Mouse (Mus musculus) C2C12 (cell line): Measurements from ENCODE around the gene Cfap46. TPM values are rescaled to one million over a fixed set of nuclear protein-coding genes. Genes with fewer than 3 reads are reported as not detected.

ENCODE experiments used
- H3K27me3 ChIP-seq: one replicate; pipeline ENCODE4 v1.6.1; 2011; ENCODE audit not compliant: control insufficient read depth, insufficient read depth, insufficient read length
- H3K36me3 ChIP-seq: one replicate; pipeline ENCODE4 v1.6.1; 2011; ENCODE audit not compliant: control insufficient read depth, insufficient read depth
- H3K4me3 ChIP-seq: one replicate; pipeline ENCODE4 v1.5.1; 2011; ENCODE audit warnings: mild to moderate bottlenecking, control low read depth; ENCODE audit not compliant: poor library complexity, insufficient read depth, severe bottlenecking
- H3K79me2 ChIP-seq: one replicate; pipeline ENCODE4 v1.6.1; 2011; ENCODE audit not compliant: control insufficient read depth, insufficient read depth
- H3K79me3 ChIP-seq: one replicate; pipeline ENCODE4 v1.6.1; 2011; ENCODE audit warnings: low read depth, control low read depth
- H3ac ChIP-seq: one replicate; pipeline ENCODE3; 2011; ENCODE audit warnings: low read depth; ENCODE audit not compliant: control insufficient read depth, insufficient read length
- CEBPB ChIP-seq: IDR thresholded peaks from one replicate; pipeline ENCODE4 v1.6.1; 2011; ENCODE audit warnings: low read depth, mild to moderate bottlenecking, control low read depth, moderate library complexity
- CTCF ChIP-seq: IDR thresholded peaks from one replicate; pipeline ENCODE4 v1.5.1; 2011; ENCODE audit not compliant: control insufficient read depth, insufficient read depth, insufficient read length
- FOSL1 ChIP-seq: IDR thresholded peaks from one replicate; pipeline ENCODE4 v1.8.0; 2011; ENCODE audit warnings: mild to moderate bottlenecking, low read length; ENCODE audit not compliant: poor library complexity, insufficient read depth, severe bottlenecking
- MAX ChIP-seq: IDR thresholded peaks from one replicate; pipeline ENCODE4 v1.6.1; 2011; ENCODE audit warnings: mild to moderate bottlenecking, control low read depth
- MYOD1 ChIP-seq: IDR thresholded peaks from one replicate; pipeline ENCODE4 v1.6.1; 2011; ENCODE audit warnings: low read depth; ENCODE audit not compliant: control insufficient read depth, insufficient read length
- MYOG ChIP-seq: IDR thresholded peaks from one replicate; pipeline ENCODE4 v1.6.1; 2011; ENCODE audit not compliant: control insufficient read depth, insufficient read length; ENCODE audit errors: extremely low read depth
- USF1 ChIP-seq: IDR thresholded peaks from one replicate; pipeline ENCODE4 v1.6.1; 2011; ENCODE audit warnings: low read depth, mild to moderate bottlenecking, control low read depth, moderate library complexity
- polyA plus RNA-seq: library from polyadenylated mRNA; unstranded; fragments of >200 nt; fragmentation: generic; extraction: Trizol; gene quantifications from one replicate; pipeline ENCODE4 v1.2.1, GENCODE M21; 2012; ENCODE audit warnings: missing spikeins

Cfap46 gene
- polyA plus RNA-seq, 1 experiment: 0.15 TPM

GRCm38 (mm10) chr7:139649698-139650097, 33.9 kb downstream of the Cfap46 start:
- Histone ChIP-seq H3K79me3 (no peaks in the 10 kb centered on the region), H3K36me3 (no peaks in the 10 kb centered on the region), H3K79me2 (no peaks in the 10 kb centered on the region), H3K4me3 (no peak overlapping the region), H3ac (no peak overlapping the region), H3K27me3 (peaks cover 61% of the 10 kb centered on the region)
- TF ChIP-seq CTCF: no peak
- TF ChIP-seq MAX: no peak
- no peak for TF ChIP-seq MYOD1
- TF ChIP-seq USF1: no peak
- TF ChIP-seq CEBPB: no peak
- TF ChIP-seq MYOG: no peak
- no peak for TF ChIP-seq FOSL1

DNA sequence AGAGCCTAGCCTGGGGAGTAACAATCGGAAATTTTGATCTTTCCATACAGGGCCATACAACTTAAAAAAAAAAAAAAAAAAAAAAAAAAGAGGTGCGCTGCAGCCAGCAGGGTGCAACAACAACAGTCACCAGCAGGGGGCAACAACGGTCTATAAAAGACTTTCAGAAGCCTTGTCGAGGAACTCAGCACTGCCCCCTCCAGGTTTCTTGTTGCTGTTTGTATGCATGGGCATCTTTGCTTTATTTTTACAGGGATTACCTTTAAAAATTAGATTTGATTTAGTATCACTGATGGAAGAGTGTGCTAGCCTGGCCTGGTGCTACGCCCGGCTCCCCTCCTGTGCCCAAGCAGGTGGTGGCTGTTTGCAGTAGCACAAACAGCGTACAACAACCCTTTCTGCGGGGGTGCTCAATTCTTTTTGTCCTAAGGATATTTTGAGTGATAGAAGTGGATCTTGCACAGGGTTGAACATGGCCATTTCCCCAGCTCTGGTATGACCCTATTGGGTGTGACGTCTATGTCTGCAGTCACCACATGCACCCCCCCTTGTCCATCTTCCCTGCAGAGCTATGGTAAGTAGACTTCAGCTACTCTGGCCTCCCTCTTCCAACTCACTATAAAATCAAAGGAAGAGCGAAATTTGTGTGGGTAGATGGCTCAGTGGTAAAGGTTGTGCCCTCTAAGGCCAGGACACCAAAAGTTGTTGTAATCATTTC, 35.4 kb downstream of the Cfap46 start:
- TF ChIP-seq MYOD1 (no peak), FOSL1 (no peak), CTCF (peak; percentile 62)
- H3K79me3 ChIP-seq: no peaks in the 10 kb centered on the region
- H3K36me3 ChIP-seq: no peaks in the 10 kb centered on the region
- no peak overlapping the region for H3ac ChIP-seq
- no peak overlapping the region for H3K4me3 ChIP-seq
- peaks cover 64% of the 10 kb centered on the region for H3K27me3 ChIP-seq
- H3K79me2 ChIP-seq: no peaks in the 10 kb centered on the region

GRCm38 (mm10) chr7:139633393-139633792, 50.2 kb downstream of the Cfap46 start:
- no peaks in the 10 kb centered on the region for H3K36me3 ChIP-seq
- H3K79me3 ChIP-seq: no peaks in the 10 kb centered on the region
- no peak overlapping the region for H3K4me3 ChIP-seq
- no peak overlapping the region for H3ac ChIP-seq
- peaks cover 62% of the 10 kb centered on the region for H3K27me3 ChIP-seq
- no peaks in the 10 kb centered on the region for H3K79me2 ChIP-seq
- TF ChIP-seq FOSL1 (no peak), CEBPB (no peak), MYOD1 (no peak), USF1 (no peak), CTCF (no peak), MAX (no peak), MYOG (no peak)

GRCm38 (mm10) chr7:139625156-139625555, 58.5 kb downstream of the Cfap46 start:
- no peaks in the 10 kb centered on the region for H3K79me3 ChIP-seq
- no peak overlapping the region for H3ac ChIP-seq
- no peak overlapping the region for H3K4me3 ChIP-seq
- H3K27me3 ChIP-seq: peaks cover 18% of the 10 kb centered on the region
- no peak for TF ChIP-seq MYOD1
- TF ChIP-seq USF1: no peak
- TF ChIP-seq CTCF: no peak
- TF ChIP-seq FOSL1: no peak
- no peak for TF ChIP-seq MAX
- TF ChIP-seq CEBPB: no peak
- TF ChIP-seq MYOG: no peak
- no peaks in the 10 kb centered on the region for H3K79me2 ChIP-seq
- no peaks in the 10 kb centered on the region for H3K36me3 ChIP-seq

DNA sequence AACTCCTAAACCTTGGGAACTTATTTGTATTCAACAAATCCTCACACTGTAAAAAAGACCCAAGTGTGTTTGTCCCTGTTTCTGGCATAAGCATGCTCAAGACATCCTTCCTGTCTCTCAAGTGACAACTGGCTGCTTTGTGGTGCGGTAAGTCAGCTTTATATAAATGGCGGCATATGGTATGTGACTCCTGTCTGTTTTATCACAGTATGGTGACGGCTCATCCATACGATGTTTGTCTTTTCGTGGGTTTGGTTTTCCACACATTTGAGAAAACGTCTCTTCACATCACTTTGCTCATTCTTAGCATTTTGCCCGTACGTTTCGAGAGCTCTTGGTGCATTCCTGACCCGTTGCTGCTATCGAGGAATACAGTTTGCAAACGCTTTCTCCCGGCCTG, 61.0 kb downstream of the Cfap46 start:
- H3K36me3 ChIP-seq: no peaks in the 10 kb centered on the region
- peaks cover 39% of the 10 kb centered on the region for H3K27me3 ChIP-seq
- H3K79me3 ChIP-seq: no peaks in the 10 kb centered on the region
- no peaks in the 10 kb centered on the region for H3K79me2 ChIP-seq
- TF ChIP-seq CEBPB: no peak
- no peak for TF ChIP-seq MYOG
- TF ChIP-seq CTCF: no peak
- TF ChIP-seq MYOD1: no peak
- no peak for TF ChIP-seq USF1
- no peak for TF ChIP-seq FOSL1
- no peak overlapping the region for H3ac ChIP-seq
- no peak overlapping the region for H3K4me3 ChIP-seq
